Mouse (Mus musculus): ENCODE results near the gene Gdf11.

DNA sequence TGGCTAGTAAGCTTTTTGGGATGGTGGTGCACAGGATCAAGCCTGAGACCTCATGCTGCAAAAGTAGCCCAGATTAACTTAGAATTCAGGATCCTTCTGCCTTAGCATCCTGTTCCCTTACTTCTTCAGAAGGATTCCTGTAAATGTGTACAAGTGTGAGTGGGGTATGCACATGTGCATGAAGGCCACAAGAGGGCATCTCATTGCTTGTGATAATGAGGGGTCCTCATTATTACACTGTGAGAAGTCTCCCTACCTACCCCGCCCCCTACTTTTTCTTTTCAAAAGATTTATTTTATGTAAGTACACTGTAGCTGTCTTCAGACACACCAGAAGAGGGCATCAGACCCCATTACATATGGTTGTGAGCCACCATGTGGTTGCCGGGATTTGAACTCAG is 24.0 kb upstream of the Gdf11 start:
- no peak for TF ChIP-seq POLR2A (IDR thresholded peaks at IDR 0.05; ENCODE audit: low read depth, low read length)
- TF ChIP-seq CTCF (IDR thresholded peaks at IDR 0.05; ENCODE audit: extremely low read depth, insufficient read length, insufficient replicate concordance, low read depth, low read length): no peak
